Mouse (Mus musculus) liver, embryonic 14.5 days (tissue): ENCODE results near the gene Map2k7. TPM values are rescaled to one million over a fixed set of nuclear protein-coding genes. Genes with fewer than 3 reads are reported as not detected.

Source experiments
- ATAC-seq: fragments of 200-750 bp; cut with Nextera tagmentation; 2 replicates; pipeline ENCODE4 v1.8.0; 2017; ENCODE audit warnings: moderate number of reproducible peaks, mild to moderate bottlenecking, moderate library complexity; ENCODE audit not compliant: insufficient read depth
- DNase-seq, 3 experiments: peaks; one replicate each; pipeline ENCODE4 v3.0.0-alpha.2; 2012 to 2013; ENCODE audit warnings: low read depth in 3 of 3, low spot score in 3 of 3
- H3K27ac ChIP-seq: fragments of 300-500 bp; sonication (generic); 2 replicates; pipeline ENCODE4 v1.5.1; 2014; ENCODE audit warnings: moderate library complexity, mild to moderate bottlenecking, control low read depth, inconsistent platforms
- H3K27me3 ChIP-seq: fragments of 300-500 bp; sonication (generic); 2 replicates; pipeline ENCODE4 v1.6.1; 2014; ENCODE audit warnings: mild to moderate bottlenecking, low read length, moderate library complexity; ENCODE audit not compliant: control insufficient read depth, insufficient read depth
- H3K36me3 ChIP-seq: fragments of 300-500 bp; sonication (generic); replicated peaks from 2 replicates; pipeline ENCODE4 v1.6.1; 2014; ENCODE audit warnings: low read depth; ENCODE audit not compliant: control insufficient read depth, insufficient read depth
- H3K4me1 ChIP-seq, 2 experiments: fragments of 200-500 bp in 1 of 2; fragments of 300-500 bp in 1 of 2; sonication (generic) in 1 of 2; replicated peaks; 2 replicates each; pipeline ENCODE4 v1.6.1; 2012 to 2014; ENCODE audit warnings: antibody characterized with exemption in 1 of 2, inconsistent platforms in 1 of 2, low read length in 1 of 2; ENCODE audit not compliant: control insufficient read depth in 2 of 2, insufficient read depth in 2 of 2
- H3K4me2 ChIP-seq: fragments of 300-500 bp; sonication (generic); 2 replicates; pipeline ENCODE4 v1.6.1; 2014; ENCODE audit warnings: low read depth, mild to moderate bottlenecking, control low read depth, moderate library complexity
- H3K4me3 ChIP-seq, 2 experiments: fragments of 200-500 bp in 1 of 2; fragments of 300-500 bp in 1 of 2; sonication (generic) in 1 of 2; 2 replicates each; pipeline ENCODE4 v1.5.1; 2012 to 2014; ENCODE audit warnings: low read depth in 2 of 2, low read length in 2 of 2, mild to moderate bottlenecking in 2 of 2, control low read depth in 1 of 2, inconsistent platforms in 1 of 2, moderate library complexity in 1 of 2; ENCODE audit not compliant: insufficient read depth in 1 of 2
- H3K9ac ChIP-seq: fragments of 300-500 bp; sonication (generic); replicated peaks from 2 replicates; pipeline ENCODE4 v1.6.1; 2014; ENCODE audit warnings: mild to moderate bottlenecking, control low read depth, moderate library complexity
- H3K9me3 ChIP-seq: fragments of 300-500 bp; sonication (generic); 2 replicates; pipeline ENCODE4 v1.6.1; 2016; ENCODE audit warnings: low read length, mixed read lengths; ENCODE audit not compliant: control insufficient read depth
- CTCF ChIP-seq: IDR thresholded peaks from 2 replicates; pipeline ENCODE4 v1.5.1; 2016; ENCODE audit warnings: antibody characterized with exemption, low read depth, control low read depth
- EP300 ChIP-seq: IDR thresholded peaks from 2 replicates; pipeline ENCODE4 v1.6.1; 2016; ENCODE audit warnings: antibody characterized with exemption, low read depth
- WGBS: fragments of 180-500 bp; shearing (Covaris S2); extraction: QIAGEN DNeasy Blood & Tissue Kit; methylation state at CpG from one replicate; pipeline ENCODE4 v1.1.7; 2014; ENCODE audit not compliant: insufficient replicate concordance; 5-methylcytosine and 5-hydroxymethylcytosine counted together
- polyA plus RNA-seq, 2 experiments: library from polyadenylated mRNA; depleted of rRNA in 1 of 2; stranded (reverse) in 1 of 2; unstranded in 1 of 2; fragments of >200 nt; fragmentation: Nextera tagmentation in 1 of 2; extraction: Ambion mirVana in 1 of 2; gene quantifications; 2 replicates each; pipeline versions ENCODE4 v1.2.1 to v1.2.3; 2012 to 2014

Gene Map2k7
- polyA plus RNA-seq, 2 experiments: 6.6 to 13.2 TPM

DNA sequence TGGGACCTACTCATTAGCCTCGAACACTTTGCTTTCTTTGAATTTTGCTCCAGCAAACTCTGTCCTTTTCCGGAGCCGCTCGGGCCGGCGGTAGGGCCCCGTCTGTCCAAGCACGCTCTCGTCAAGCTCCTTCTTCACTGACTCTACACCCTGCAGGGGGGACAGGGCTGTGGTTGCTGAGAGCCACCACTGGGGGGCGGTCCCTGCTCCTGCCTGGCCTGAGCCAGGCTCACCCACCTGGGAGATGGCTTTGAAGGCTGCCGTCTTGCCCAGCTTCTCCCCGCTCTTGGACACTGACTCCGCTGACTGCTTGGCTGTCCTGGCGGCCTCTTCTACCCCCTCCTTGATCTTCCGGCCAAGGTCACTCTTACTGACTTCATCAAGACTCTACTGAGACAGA lies 29.1 kb downstream of the Map2k7 start:
- Histone ChIP-seq H3K27ac (no peak overlapping the region), H3K4me2 (no peak overlapping the region), H3K9ac (no peak overlapping the region), H3K4me3 (no peak overlapping the region), H3K9me3 (no peaks in the 10 kb centered on the region), H3K4me1 (no peaks in the 10 kb centered on the region), H3K27me3 (no peaks in the 10 kb centered on the region), H3K36me3 (peaks cover 49% of the 10 kb centered on the region)
- TF ChIP-seq EP300 (no peak), CTCF (peak; percentile 68)
- DNase-seq (no peak), ATAC-seq (peak; percentile 47; the same call in 1 of the 2 replicates)
- 81% methylated on average over 15 of the region's 15 CpGs for WGBS

DNA sequence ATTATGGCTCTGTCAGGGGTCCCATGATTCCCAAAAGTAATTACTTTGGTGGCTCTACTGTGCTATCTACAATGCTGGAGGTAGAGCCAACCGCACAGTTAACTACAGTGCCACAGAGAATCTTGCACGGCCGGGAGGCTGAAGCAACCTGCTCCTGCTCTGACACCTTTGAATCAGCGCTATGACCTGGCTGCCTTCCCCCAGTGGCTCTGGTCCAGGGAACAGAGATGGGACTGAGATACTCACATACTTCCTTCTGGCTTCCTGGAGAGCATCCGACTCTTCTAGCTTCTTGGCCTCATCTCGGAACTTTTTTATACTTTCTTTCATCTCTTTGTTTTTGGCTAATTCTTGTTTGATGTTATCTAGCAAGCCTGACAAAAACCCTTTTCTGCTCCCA lies 31.1 kb downstream of the Map2k7 start:
- Histone ChIP-seq H3K27ac (no peak overlapping the region), H3K9ac (no peak overlapping the region), H3K36me3 (peaks cover 52% of the 10 kb centered on the region), H3K4me1 (peaks cover 3 to 7% of the 10 kb centered on the region in 2 experiments), H3K9me3 (no peaks in the 10 kb centered on the region), H3K4me3 (no peak overlapping the region), H3K4me2 (no peak overlapping the region), H3K27me3 (no peaks in the 10 kb centered on the region)
- DNase-seq (no peak), ATAC-seq (no peak)
- TF ChIP-seq CTCF: no peak
- TF ChIP-seq EP300: no peak
- WGBS: 86% methylated on average over 6 of the region's 6 CpGs

DNA sequence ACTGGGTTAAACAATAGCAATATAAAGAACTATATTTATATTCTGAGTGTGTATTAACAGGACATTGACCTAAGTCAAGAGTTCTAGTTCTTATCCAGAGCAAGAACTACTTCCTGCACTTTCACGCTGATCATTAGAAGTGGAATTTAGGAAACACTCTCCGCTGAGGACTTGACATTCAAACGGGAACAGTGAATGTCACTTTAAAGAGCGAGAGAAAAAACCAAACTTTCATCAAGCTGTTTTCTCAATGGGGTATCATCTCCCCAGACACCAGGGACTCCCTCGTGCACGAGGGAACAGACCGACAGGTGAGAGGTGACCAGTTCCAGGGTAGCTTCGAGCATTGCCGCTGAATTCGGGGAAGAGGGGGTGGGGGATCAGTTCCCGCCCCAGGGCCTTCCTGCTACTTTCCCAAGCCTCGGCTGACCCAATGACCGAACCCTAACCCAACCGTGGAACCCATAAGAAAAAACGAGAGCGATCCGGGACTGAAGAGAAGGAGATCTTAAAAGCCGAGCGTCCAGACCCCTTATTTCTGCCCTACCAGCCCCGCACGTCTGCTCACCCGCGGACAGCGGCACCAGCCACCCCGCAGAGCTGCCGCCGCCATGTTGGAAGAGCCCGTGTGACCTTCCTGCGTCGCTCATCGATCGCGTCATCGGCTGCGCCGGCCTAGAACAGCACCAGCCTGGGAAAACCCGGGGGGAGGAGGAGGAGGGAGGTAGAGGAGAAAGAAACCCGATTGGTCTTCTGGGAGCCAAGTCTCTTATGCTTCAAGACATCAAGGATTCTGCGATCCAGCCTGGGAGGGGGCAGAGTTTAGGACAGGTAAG lies 37.0 kb downstream of the Map2k7 start, which contains the start of gene Timm44:
Timm44 (minus strand) TSS at position 639 of the 836 bp plus-strand sequence.
- H3K4me3 ChIP-seq: peak within 1 kb of the TSS; percentile 74 to 94
- H3K4me2 ChIP-seq: peak within 1 kb of the TSS; percentile 86
- peak; percentile 91 to 93 (median 92) for DNase-seq
- no peaks in the 10 kb centered on the region for H3K9me3 ChIP-seq
- ATAC-seq: peak; percentile 96
- H3K4me1 ChIP-seq: peaks cover 9 to 15% of the 10 kb centered on the region in 2 experiments
- H3K36me3 ChIP-seq: peaks cover 12% of the 10 kb centered on the region
- no peak for TF ChIP-seq CTCF
- TF ChIP-seq EP300: no peak
- WGBS: under 1% methylated on average over 39 of the region's 39 CpGs
- no peaks in the 10 kb centered on the region for H3K27me3 ChIP-seq
- peak within 1 kb of the TSS; percentile 83 for H3K9ac ChIP-seq
- peak within 1 kb of the TSS; percentile 15 for H3K27ac ChIP-seq

GRCm38 (mm10) chr8:4276111-4276465 lies 37.5 kb downstream of the Map2k7 start:
- ATAC-seq (peak; percentile 47), DNase-seq (no peak)
- Histone ChIP-seq H3K4me1 (peaks cover 9 to 15% of the 10 kb centered on the region in 2 experiments), H3K4me3 (peak overlapping the region; percentile 74 to 94), H3K36me3 (peaks cover 9% of the 10 kb centered on the region), H3K9me3 (no peaks in the 10 kb centered on the region), H3K27me3 (no peaks in the 10 kb centered on the region), H3K27ac (peak overlapping the region; percentile 15), H3K9ac (peak overlapping the region; percentile 66), H3K4me2 (peak overlapping the region; percentile 86)
- 25% methylated on average over 9 of the region's 9 CpGs for WGBS
- TF ChIP-seq CTCF (no peak), EP300 (no peak)

GRCm38 (mm10) chr8:4292738-4293137 lies 54.2 kb downstream of the Map2k7 start:
- no peak for ATAC-seq
- no peaks in the 10 kb centered on the region for H3K4me1 ChIP-seq
- H3K27ac ChIP-seq: no peak overlapping the region
- 85% methylated on average over 5 of the region's 5 CpGs for WGBS
- H3K4me3 ChIP-seq: no peak overlapping the region
- peaks cover 70% of the 10 kb centered on the region for H3K36me3 ChIP-seq
- H3K4me2 ChIP-seq: no peak overlapping the region
- TF ChIP-seq EP300: no peak
- no peak; the same call in 1 of the 2 replicates for TF ChIP-seq CTCF
- H3K27me3 ChIP-seq: no peaks in the 10 kb centered on the region
- H3K9ac ChIP-seq: no peak overlapping the region
- no peaks in the 10 kb centered on the region for H3K9me3 ChIP-seq
- no peak for DNase-seq

Other genes starting within 250 kb of the Map2k7 start
- 0.27 and 0.48 TPM in 2 replicates for gene Cd209f, start 132.9 kb upstream of the Map2k7 start, polyA plus RNA-seq (2012; rRNA removed)
- gene Cd209f, start 132.9 kb upstream of the Map2k7 start, polyA plus RNA-seq (2014; fragmentation: Nextera tagmentation; extraction: Ambion mirVana): 0.76 and 0.97 TPM in 2 replicates
- 0.03 TPM in 1 of 2 replicates, not detected in the other for gene Cd209g, start 104.6 kb upstream of the Map2k7 start, polyA plus RNA-seq (2012; rRNA removed)
- 0.14 TPM in 1 of 2 replicates, not detected in the other for gene Cd209g, start 104.6 kb upstream of the Map2k7 start, polyA plus RNA-seq (2014; fragmentation: Nextera tagmentation; extraction: Ambion mirVana)
- 3.3 TPM in 2 replicates for gene Evi5l, start 72.2 kb upstream of the Map2k7 start, polyA plus RNA-seq (2012; rRNA removed)
- 3.4 and 4.9 TPM in 2 replicates for gene Evi5l, start 72.2 kb upstream of the Map2k7 start, polyA plus RNA-seq (2014; fragmentation: Nextera tagmentation; extraction: Ambion mirVana)
- gene Prr36, start 21.3 kb upstream of the Map2k7 start, polyA plus RNA-seq (2012; rRNA removed): 0.22 and 0.39 TPM in 2 replicates
- gene Prr36, start 21.3 kb upstream of the Map2k7 start, polyA plus RNA-seq (2014; fragmentation: Nextera tagmentation; extraction: Ambion mirVana): 0.17 and 0.33 TPM in 2 replicates
- gene Lrrc8e, start 11.9 kb upstream of the Map2k7 start, polyA plus RNA-seq (2012; rRNA removed): 0.03 and 0.04 TPM in 2 replicates
- gene Lrrc8e, start 11.9 kb upstream of the Map2k7 start, polyA plus RNA-seq (2014; fragmentation: Nextera tagmentation; extraction: Ambion mirVana): 0.13 and 0.18 TPM in 2 replicates
- 0.47 and 0.66 TPM in 2 replicates for gene Gm49320, start 125 bp downstream of the Map2k7 start, polyA plus RNA-seq (2012; rRNA removed)
- gene Gm49320, start 125 bp downstream of the Map2k7 start, polyA plus RNA-seq (2014; fragmentation: Nextera tagmentation; extraction: Ambion mirVana): 0.05 and 0.14 TPM in 2 replicates
- 5.2 and 6.4 TPM in 2 replicates for gene Tgfbr3l, start 9.5 kb downstream of the Map2k7 start, polyA plus RNA-seq (2012; rRNA removed)
- gene Tgfbr3l, start 9.5 kb downstream of the Map2k7 start, polyA plus RNA-seq (2014; fragmentation: Nextera tagmentation; extraction: Ambion mirVana): 0.30 and 0.34 TPM in 2 replicates
- 11.5 and 13.0 TPM in 2 replicates for gene Snapc2, start 14.3 kb downstream of the Map2k7 start, polyA plus RNA-seq (2012; rRNA removed)
- gene Snapc2, start 14.3 kb downstream of the Map2k7 start, polyA plus RNA-seq (2014; fragmentation: Nextera tagmentation; extraction: Ambion mirVana): 14.1 and 15.5 TPM in 2 replicates
- 3.0 and 4.6 TPM in 2 replicates for gene Ctxn1, start 20.5 kb downstream of the Map2k7 start, polyA plus RNA-seq (2012; rRNA removed)
- gene Ctxn1, start 20.5 kb downstream of the Map2k7 start, polyA plus RNA-seq (2014; fragmentation: Nextera tagmentation; extraction: Ambion mirVana): 1.1 and 1.2 TPM in 2 replicates
- gene Timm44, start 37.2 kb downstream of the Map2k7 start, polyA plus RNA-seq (2012; rRNA removed): 28.3 and 41.3 TPM in 2 replicates
- gene Timm44, start 37.2 kb downstream of the Map2k7 start, polyA plus RNA-seq (2014; fragmentation: Nextera tagmentation; extraction: Ambion mirVana): 38.5 and 42.4 TPM in 2 replicates
- 4.2 TPM in 2 replicates for gene Ccl25, start 86.5 kb downstream of the Map2k7 start, polyA plus RNA-seq (2012; rRNA removed)
- gene Ccl25, start 86.5 kb downstream of the Map2k7 start, polyA plus RNA-seq (2014; fragmentation: Nextera tagmentation; extraction: Ambion mirVana): 4.0 and 5.2 TPM in 2 replicates
- 23.9 and 32.5 TPM in 2 replicates for gene Elavl1, start 86.7 kb downstream of the Map2k7 start, polyA plus RNA-seq (2012; rRNA removed)
- 94.5 and 118 TPM in 2 replicates for gene Elavl1, start 86.7 kb downstream of the Map2k7 start, polyA plus RNA-seq (2014; fragmentation: Nextera tagmentation; extraction: Ambion mirVana)